Mouse (Mus musculus) hindbrain, embryonic 16.5 days (tissue): ENCODE measurements around the gene Sobp. TPM values are rescaled to one million over a fixed set of nuclear protein-coding genes. Genes with fewer than 3 reads are reported as not detected.
A peak's percentile ranks its signal among the peaks of the same experiment; 100 is the strongest.

Experiments used
- ATAC-seq: fragments of 200-750 bp; cut with Nextera tagmentation; 2 replicates; pipeline ENCODE4 v1.8.0; 2017; ENCODE audit warnings: moderate TSS enrichment, moderate library complexity
- H3K27ac ChIP-seq: fragments of 300-500 bp; sonication (generic); 2 replicates; pipeline ENCODE4 v1.5.1; 2014; ENCODE audit warnings: low read depth, mild to moderate bottlenecking, control low read depth, low read length, moderate library complexity
- H3K27me3 ChIP-seq: fragments of 300-500 bp; sonication (generic); replicated peaks from 2 replicates; pipeline ENCODE4 v1.6.1; 2014; ENCODE audit warnings: low read length; ENCODE audit not compliant: control insufficient read depth, insufficient read depth
- H3K36me3 ChIP-seq: fragments of 300-500 bp; sonication (generic); 2 replicates; pipeline ENCODE4 v1.6.1; 2014; ENCODE audit warnings: mild to moderate bottlenecking, low read length, moderate library complexity, mixed read lengths; ENCODE audit not compliant: control insufficient read depth, insufficient read depth
- H3K4me1 ChIP-seq: fragments of 300-500 bp; sonication (generic); 2 replicates; pipeline ENCODE4 v1.6.1; 2014; ENCODE audit warnings: low read depth, low read length; ENCODE audit not compliant: control insufficient read depth, insufficient read depth
- H3K4me2 ChIP-seq: fragments of 300-500 bp; sonication (generic); 2 replicates; pipeline ENCODE4 v1.6.1; 2014; ENCODE audit warnings: mild to moderate bottlenecking, low read length, control low read depth, moderate library complexity
- H3K4me3 ChIP-seq: fragments of 300-500 bp; sonication (generic); 2 replicates; pipeline ENCODE4 v1.5.1; 2014; ENCODE audit warnings: mild to moderate bottlenecking, low read length, control low read depth, moderate library complexity
- H3K9ac ChIP-seq: fragments of 300-500 bp; sonication (generic); 2 replicates; pipeline ENCODE4 v1.6.1; 2014; ENCODE audit warnings: low read depth, mild to moderate bottlenecking, control low read depth, low read length, moderate library complexity
- H3K9me3 ChIP-seq: fragments of 300-500 bp; sonication (generic); 2 replicates; pipeline ENCODE4 v1.6.1; 2014; ENCODE audit warnings: mild to moderate bottlenecking, low read length, moderate library complexity; ENCODE audit not compliant: control insufficient read depth
- WGBS: fragments of 180-500 bp; shearing (Covaris S2); extraction: QIAGEN DNeasy Blood & Tissue Kit; methylation state at CpG from one replicate; pipeline ENCODE4 v1.1.7; 2014; 5-methylcytosine and 5-hydroxymethylcytosine counted together
- polyA plus RNA-seq: library from polyadenylated mRNA; unstranded; fragments of >200 nt; fragmentation: Nextera tagmentation; extraction: Ambion mirVana; gene quantifications from 2 replicates; pipeline ENCODE4 v1.2.1, GENCODE M21; 2015

The Sobp gene
- polyA plus RNA-seq, 1 experiment from 2014 or later = 10.8 TPM

DNA sequence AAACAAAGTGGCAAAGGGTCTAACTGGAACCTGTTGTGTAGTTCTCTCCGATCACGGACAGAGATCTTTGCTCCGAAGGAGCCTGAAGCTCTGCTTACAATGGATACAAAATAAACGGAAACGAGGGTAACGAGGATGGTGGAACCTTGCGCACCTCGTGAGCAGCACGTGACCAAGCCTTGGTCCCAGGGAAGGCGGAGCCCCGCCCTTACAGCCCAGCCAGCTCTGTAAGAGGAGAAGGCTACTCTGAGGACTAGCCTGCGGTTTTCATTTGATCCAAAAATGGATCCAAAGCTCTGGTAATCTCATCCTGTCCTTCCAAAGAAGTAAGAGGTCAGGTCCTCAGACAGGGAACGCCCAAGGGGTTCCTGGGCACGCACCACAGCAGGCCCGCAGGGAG, 185.7 kb downstream of the Sobp start:
- 67% methylated on average over 15 of the region's 15 CpGs for WGBS
- no peak for ATAC-seq
- Histone ChIP-seq H3K36me3 (no peaks in the 10 kb centered on the region), H3K27me3 (no peaks in the 10 kb centered on the region), H3K4me1 (peaks cover 6% of the 10 kb centered on the region), H3K9me3 (no peaks in the 10 kb centered on the region), H3K4me2 (no peak overlapping the region), H3K9ac (no peak overlapping the region), H3K27ac (no peak overlapping the region), H3K4me3 (no peak overlapping the region)

DNA sequence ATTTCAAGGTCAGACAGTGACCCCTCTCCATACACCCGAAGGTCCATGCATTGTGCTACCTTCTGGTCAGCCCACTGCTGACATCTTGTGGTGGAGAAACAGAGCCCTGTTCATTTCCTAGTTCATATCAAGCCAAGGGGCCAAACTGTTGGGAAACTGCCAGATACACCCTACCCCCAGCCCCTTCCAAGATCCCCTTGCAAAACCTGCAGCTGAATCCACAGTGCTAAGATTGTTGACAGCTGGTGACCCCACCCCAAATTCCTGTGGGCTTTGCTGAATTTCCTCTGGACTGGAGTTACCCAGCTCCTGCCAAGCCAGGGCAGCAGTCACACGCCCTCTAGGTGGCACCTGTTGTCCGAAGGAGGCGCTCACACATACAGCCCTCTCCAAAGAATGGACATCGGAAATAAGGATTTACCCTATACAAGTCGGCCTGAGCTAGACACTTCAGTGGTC, 186.7 kb downstream of the Sobp start:
- Histone ChIP-seq H3K9ac (no peak overlapping the region), H3K4me2 (no peak overlapping the region), H3K27ac (no peak overlapping the region), H3K27me3 (no peaks in the 10 kb centered on the region), H3K4me1 (peaks cover 6% of the 10 kb centered on the region), H3K9me3 (no peaks in the 10 kb centered on the region), H3K36me3 (no peaks in the 10 kb centered on the region), H3K4me3 (no peak overlapping the region)
- peak; percentile 64 for ATAC-seq
- WGBS = 18% methylated on average over 6 of the region's 6 CpGs

DNA sequence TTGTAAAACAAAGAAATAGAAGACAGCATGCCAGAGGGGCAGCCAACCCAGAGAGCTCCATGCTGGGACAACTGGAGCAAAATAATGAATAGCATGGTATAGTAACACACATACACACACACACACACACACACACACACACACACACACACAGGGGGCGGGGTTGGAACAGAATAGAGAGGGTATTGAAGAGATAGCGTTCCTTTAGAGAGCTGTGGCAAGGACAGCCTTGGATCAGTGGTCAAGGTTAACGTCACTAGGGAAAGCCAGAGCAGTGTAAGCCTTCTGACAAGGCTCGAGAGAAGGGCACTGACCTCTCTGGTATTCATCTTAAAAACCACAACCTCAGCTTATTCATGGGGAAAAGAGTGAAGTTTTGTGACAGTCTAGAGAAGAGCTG, 189.4 kb downstream of the Sobp start:
- no peak overlapping the region for H3K9ac ChIP-seq
- ATAC-seq = no peak
- H3K27me3 ChIP-seq = no peaks in the 10 kb centered on the region
- 49% methylated on average over 4 of the region's 4 CpGs for WGBS
- no peaks in the 10 kb centered on the region for H3K36me3 ChIP-seq
- no peak overlapping the region for H3K4me2 ChIP-seq
- H3K27ac ChIP-seq = no peak overlapping the region
- H3K4me3 ChIP-seq = no peak overlapping the region
- no peaks in the 10 kb centered on the region; the same call in 1 of the 2 replicates for H3K4me1 ChIP-seq
- no peaks in the 10 kb centered on the region for H3K9me3 ChIP-seq

DNA sequence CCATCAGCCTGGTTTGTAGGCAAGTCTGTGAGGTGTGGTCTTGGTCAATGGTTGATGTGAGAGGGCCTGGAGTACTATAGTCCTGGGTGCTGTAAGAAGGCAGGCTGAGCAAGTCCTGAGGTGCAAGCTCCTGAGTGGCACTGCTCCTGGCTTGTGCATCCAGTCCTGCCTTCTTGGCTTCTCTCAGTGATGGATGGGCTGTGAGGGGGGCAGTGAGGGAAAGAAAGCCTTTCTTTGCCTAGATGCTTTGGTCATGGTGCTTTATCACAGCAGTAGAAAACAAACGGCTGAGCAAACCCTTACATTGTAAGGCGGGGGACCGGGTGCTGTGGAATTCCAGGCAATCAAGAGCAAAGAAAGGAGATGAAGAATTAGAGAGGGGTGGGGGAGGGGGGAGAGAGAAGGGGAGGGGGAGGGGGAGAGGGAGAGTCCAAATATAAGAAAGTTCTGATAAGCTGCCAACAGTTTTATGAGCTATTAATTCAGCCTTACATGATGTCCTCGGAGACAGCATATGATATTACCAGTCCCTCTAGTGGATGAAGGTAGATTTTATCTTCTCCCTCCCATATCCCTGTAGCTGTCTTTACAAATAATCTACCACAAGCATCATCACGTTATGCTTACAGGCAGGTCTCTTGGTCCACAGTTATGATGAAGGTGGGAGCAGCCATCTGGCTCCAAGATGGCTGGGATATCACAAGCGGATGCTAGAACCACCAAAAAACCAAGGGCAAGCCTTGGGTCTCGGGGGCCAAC, 193.2 kb downstream of the Sobp start:
- H3K27ac ChIP-seq = no peak overlapping the region
- no peaks in the 10 kb centered on the region for H3K9me3 ChIP-seq
- no peaks in the 10 kb centered on the region for H3K27me3 ChIP-seq
- no peak overlapping the region for H3K4me2 ChIP-seq
- H3K9ac ChIP-seq = no peak overlapping the region
- H3K4me3 ChIP-seq = no peak overlapping the region
- WGBS = 47% methylated on average over 7 of the region's 7 CpGs
- peak; percentile 68 for ATAC-seq
- H3K4me1 ChIP-seq = no peaks in the 10 kb centered on the region
- no peaks in the 10 kb centered on the region for H3K36me3 ChIP-seq

- H3K4me2 ChIP-seq = no peak overlapping the region
- no peaks in the 10 kb centered on the region for H3K9me3 ChIP-seq
- H3K9ac ChIP-seq = no peak overlapping the region
- H3K4me3 ChIP-seq = no peak overlapping the region
- WGBS = 55% methylated on average over 3 of the region's 3 CpGs
- no peaks in the 10 kb centered on the region for H3K36me3 ChIP-seq
- no peak overlapping the region for H3K27ac ChIP-seq
- H3K27me3 ChIP-seq = no peaks in the 10 kb centered on the region
- no peaks in the 10 kb centered on the region; the same call in 1 of the 2 replicates for H3K4me1 ChIP-seq
- no peak for ATAC-seq
Measured at GRCm38 (mm10) chr10:42978346-42978745, 196.0 kb downstream of the Sobp start.

- Histone ChIP-seq H3K27ac (no peak overlapping the region), H3K36me3 (no peaks in the 10 kb centered on the region), H3K9me3 (no peaks in the 10 kb centered on the region), H3K4me1 (no peaks in the 10 kb centered on the region; the same call in 1 of the 2 replicates), H3K4me2 (no peak overlapping the region), H3K4me3 (no peak overlapping the region), H3K9ac (no peak overlapping the region), H3K27me3 (no peaks in the 10 kb centered on the region)
- ATAC-seq = no peak
- 84% methylated on average over 6 of the region's 6 CpGs for WGBS
Measured at GRCm38 (mm10) chr10:42976577-42976976, 197.8 kb downstream of the Sobp start.

DNA sequence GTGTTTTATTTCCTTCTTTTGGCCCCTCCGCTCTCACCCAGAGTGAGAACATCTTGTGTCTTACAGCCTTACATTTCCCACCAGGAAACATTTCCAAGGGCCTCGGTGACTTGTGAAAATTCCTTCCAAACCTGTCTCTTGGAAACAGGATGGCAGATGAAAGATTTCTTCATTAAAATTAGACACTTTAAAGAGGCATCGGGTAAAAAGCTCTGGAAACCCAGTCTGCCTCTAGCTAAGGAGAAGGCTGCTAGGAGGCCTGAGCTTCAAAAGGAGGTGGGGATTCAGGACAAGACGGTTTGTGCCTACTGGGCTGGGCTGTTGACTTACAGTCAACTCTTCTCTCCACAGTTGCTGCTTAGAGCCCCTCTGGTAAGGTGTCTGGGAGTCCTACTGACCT, 200.8 kb downstream of the Sobp start:
- no peaks in the 10 kb centered on the region; the same call in 1 of the 2 replicates for H3K4me1 ChIP-seq

GRCm38 (mm10) chr10:42972504-42973172, 201.7 kb downstream of the Sobp start:
- Histone ChIP-seq H3K36me3 (no peaks in the 10 kb centered on the region), H3K9me3 (no peaks in the 10 kb centered on the region), H3K27ac (no peak overlapping the region), H3K27me3 (no peaks in the 10 kb centered on the region), H3K4me2 (0 out of 2 replicates have a peak overlapping the region, but pooled peaks have one; percentile 1), H3K4me1 (no peaks in the 10 kb centered on the region; the same call in 1 of the 2 replicates), H3K4me3 (no peak overlapping the region), H3K9ac (no peak overlapping the region)
- peak; percentile 84 for ATAC-seq
- 36% methylated on average over 18 of the region's 18 CpGs for WGBS

More for the DNA sequence above, 200.8 kb downstream of the Sobp start:
- ATAC-seq = no peak
- Histone ChIP-seq H3K9ac (no peak overlapping the region), H3K4me2 (no peak overlapping the region), H3K27ac (no peak overlapping the region), H3K9me3 (no peaks in the 10 kb centered on the region), H3K27me3 (no peaks in the 10 kb centered on the region), H3K36me3 (no peaks in the 10 kb centered on the region), H3K4me3 (no peak overlapping the region)
- WGBS = 36% methylated on average over 4 of the region's 4 CpGs

DNA sequence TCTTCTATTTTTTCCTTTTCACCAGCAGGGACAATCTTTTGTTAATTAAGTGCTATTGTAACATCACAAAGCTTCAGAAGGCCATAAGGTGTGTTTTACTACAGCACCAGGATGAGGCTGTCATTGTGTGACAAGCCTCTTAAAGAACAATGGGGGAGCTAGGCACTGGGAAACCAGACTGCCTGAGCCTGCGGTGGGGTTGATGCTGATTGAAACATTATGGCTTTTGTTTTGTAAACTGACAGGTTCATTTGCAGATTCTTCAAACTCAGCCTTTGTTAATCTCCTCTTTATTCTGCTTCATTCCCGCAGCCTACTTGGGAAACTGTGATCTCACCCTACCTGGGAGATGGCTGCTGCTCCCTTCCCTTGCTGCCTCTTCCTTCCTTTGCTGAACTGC, 206.0 kb downstream of the Sobp start:
- Histone ChIP-seq H3K9ac (no peak overlapping the region), H3K27me3 (no peaks in the 10 kb centered on the region), H3K27ac (no peak overlapping the region), H3K4me3 (no peak overlapping the region), H3K9me3 (no peaks in the 10 kb centered on the region), H3K4me2 (no peak overlapping the region), H3K36me3 (no peaks in the 10 kb centered on the region), H3K4me1 (no peaks in the 10 kb centered on the region; the same call in 1 of the 2 replicates)
- ATAC-seq = no peak
- WGBS = 9% methylated on average over 2 of the region's 2 CpGs
